Mouse (Mus musculus) embryonic facial prominence, embryonic 11.5 days (tissue): ENCODE data around the gene Itch. TPM values are rescaled to one million over a fixed set of nuclear protein-coding genes. Genes with fewer than 3 reads are reported as not detected.

Source experiments
- ATAC-seq: fragments of 200-750 bp; cut with Nextera tagmentation; replicated peaks from 2 replicates; pipeline ENCODE4 v1.8.0; 2017; ENCODE audit warnings: low read depth; ENCODE audit not compliant: insufficient number of reproducible peaks, low FRiP score, low TSS enrichment
- DNase-seq: peaks from one replicate; pipeline ENCODE4 v3.0.0-alpha.2; 2015; ENCODE audit warnings: low spot score
- H3K27ac ChIP-seq: fragments of 300-500 bp; sonication (generic); replicated peaks from 2 replicates; pipeline ENCODE4 v1.5.1; 2014; ENCODE audit warnings: mild to moderate bottlenecking, low read depth, low read length, control low read depth
- H3K27me3 ChIP-seq: fragments of 300-500 bp; sonication (generic); 2 replicates; pipeline ENCODE4 v1.6.1; 2014; ENCODE audit warnings: mild to moderate bottlenecking, low read length, moderate library complexity, mixed read lengths; ENCODE audit not compliant: control insufficient read depth, insufficient read depth
- H3K36me3 ChIP-seq: fragments of 300-500 bp; sonication (generic); replicated peaks from 2 replicates; pipeline ENCODE4 v1.6.1; 2014; ENCODE audit warnings: low read depth, mild to moderate bottlenecking, low read length, moderate library complexity, mixed read lengths; ENCODE audit not compliant: control insufficient read depth, insufficient read depth
- H3K4me1 ChIP-seq: fragments of 300-500 bp; sonication (generic); 2 replicates; pipeline ENCODE4 v1.6.1; 2014; ENCODE audit warnings: low read length, mixed read lengths; ENCODE audit not compliant: control insufficient read depth, insufficient read depth
- H3K4me2 ChIP-seq: fragments of 300-500 bp; sonication (generic); 2 replicates; pipeline ENCODE4 v1.6.1; 2014; ENCODE audit warnings: low read depth, mild to moderate bottlenecking, control low read depth, low read length, moderate library complexity
- H3K4me3 ChIP-seq: fragments of 300-500 bp; sonication (generic); 2 replicates; pipeline ENCODE4 v1.5.1; 2014; ENCODE audit warnings: low read depth, low read length, control low read depth
- H3K9ac ChIP-seq: fragments of 300-500 bp; sonication (generic); replicated peaks from 2 replicates; pipeline ENCODE4 v1.6.1; 2014; ENCODE audit warnings: mild to moderate bottlenecking, control low read depth, low read length
- H3K9me3 ChIP-seq: fragments of 300-500 bp; sonication (generic); replicated peaks from 2 replicates; pipeline ENCODE4 v1.6.1; 2016; ENCODE audit warnings: mild to moderate bottlenecking, low read length, inconsistent platforms, mixed read lengths; ENCODE audit not compliant: control insufficient read depth
- WGBS: fragments of 180-500 bp; shearing (Covaris S2); extraction: QIAGEN DNeasy Blood & Tissue Kit; methylation state at CpG from one replicate; pipeline ENCODE4 v1.1.7; 2014; 5-methylcytosine and 5-hydroxymethylcytosine counted together
- polyA plus RNA-seq: library from polyadenylated mRNA; unstranded; fragments of >200 nt; fragmentation: Nextera tagmentation; extraction: Ambion mirVana; gene quantifications from 2 replicates; pipeline ENCODE4 v1.2.1, GENCODE M21; 2014

Gene Itch
- 51.1 and 55.7 TPM in 2 replicates for polyA plus RNA-seq

- DNase-seq = peak; percentile 96
- Histone ChIP-seq H3K4me2 (peak within 1 kb of the TSS; percentile 54), H3K27ac (peak within 1 kb of the TSS; percentile 72), H3K36me3 (peaks cover 3% of the 10 kb centered on the region; the same call in 1 of the 2 replicates), H3K27me3 (no peaks in the 10 kb centered on the region), H3K9ac (peak within 1 kb of the TSS; percentile 94), H3K9me3 (no peaks in the 10 kb centered on the region), H3K4me3 (peak within 1 kb of the TSS; percentile 91), H3K4me1 (no peaks in the 10 kb centered on the region)
- peak; percentile 96 for ATAC-seq
- 3% methylated on average over 48 of the region's 65 CpGs for WGBS
Observed at GRCm38 (mm10) chr2:155133011-155133976, at the start of gene Itch. Itch (plus strand) TSS chr2:155133509.

GRCm38 (mm10) chr2:155084546-155084945 lies 48.8 kb upstream of the Itch start:
- no peak for DNase-seq
- H3K4me3 ChIP-seq = no peak overlapping the region
- 80% methylated on average over 5 of the region's 5 CpGs for WGBS

GRCm38 (mm10) chr2:155086328-155086727 lies 47.0 kb upstream of the Itch start:
- ATAC-seq = no peak
- WGBS = 85% methylated on average over 5 of the region's 5 CpGs
- Histone ChIP-seq H3K4me3 (no peak overlapping the region), H3K27me3 (no peaks in the 10 kb centered on the region), H3K4me2 (no peak overlapping the region), H3K9ac (no peak overlapping the region), H3K9me3 (no peaks in the 10 kb centered on the region), H3K4me1 (no peaks in the 10 kb centered on the region), H3K27ac (no peak overlapping the region), H3K36me3 (no peaks in the 10 kb centered on the region)
- DNase-seq = no peak

More at GRCm38 (mm10) chr2:155084546-155084945, 48.8 kb upstream of the Itch start:
- no peak overlapping the region for H3K9ac ChIP-seq
- no peak overlapping the region for H3K4me2 ChIP-seq
- no peaks in the 10 kb centered on the region for H3K36me3 ChIP-seq
- no peaks in the 10 kb centered on the region for H3K4me1 ChIP-seq
- no peak overlapping the region for H3K27ac ChIP-seq
- ATAC-seq = no peak
- H3K27me3 ChIP-seq = no peaks in the 10 kb centered on the region
- no peaks in the 10 kb centered on the region for H3K9me3 ChIP-seq

GRCm38 (mm10) chr2:155088264-155088663 lies 45.0 kb upstream of the Itch start:
- H3K9me3 ChIP-seq = no peaks in the 10 kb centered on the region
- no peak overlapping the region for H3K4me3 ChIP-seq
- H3K27ac ChIP-seq = no peak overlapping the region
- no peaks in the 10 kb centered on the region for H3K27me3 ChIP-seq
- DNase-seq (no peak), ATAC-seq (no peak)
- 84% methylated on average over 6 of the region's 6 CpGs for WGBS
- H3K9ac ChIP-seq = no peak overlapping the region
- no peak overlapping the region for H3K4me2 ChIP-seq
- H3K4me1 ChIP-seq = no peaks in the 10 kb centered on the region
- H3K36me3 ChIP-seq = no peaks in the 10 kb centered on the region

- DNase-seq (no peak), ATAC-seq (no peak)
- Histone ChIP-seq H3K4me1 (no peaks in the 10 kb centered on the region), H3K4me3 (no peak overlapping the region), H3K9ac (no peak overlapping the region), H3K9me3 (no peaks in the 10 kb centered on the region), H3K4me2 (no peak overlapping the region), H3K36me3 (no peaks in the 10 kb centered on the region), H3K27me3 (no peaks in the 10 kb centered on the region), H3K27ac (no peak overlapping the region)
- WGBS = 75% methylated on average over 13 of the region's 13 CpGs
Observed at GRCm38 (mm10) chr2:155090909-155091742, 42.2 kb upstream of the Itch start.

- Histone ChIP-seq H3K27ac (no peak overlapping the region), H3K36me3 (no peaks in the 10 kb centered on the region), H3K4me2 (no peak overlapping the region), H3K4me1 (no peaks in the 10 kb centered on the region), H3K27me3 (no peaks in the 10 kb centered on the region), H3K9ac (no peak overlapping the region), H3K9me3 (no peaks in the 10 kb centered on the region), H3K4me3 (no peak overlapping the region)
- DNase-seq (no peak), ATAC-seq (no peak)
- WGBS = 78% methylated on average over 3 of the region's 3 CpGs
Observed at GRCm38 (mm10) chr2:155091743-155092075, 41.6 kb upstream of the Itch start.

GRCm38 (mm10) chr2:155093418-155093817 lies 39.9 kb upstream of the Itch start:
- ATAC-seq (no peak), DNase-seq (no peak)
- no peaks in the 10 kb centered on the region for H3K27me3 ChIP-seq
- H3K27ac ChIP-seq = no peak overlapping the region
- no peak overlapping the region for H3K9ac ChIP-seq
- no peaks in the 10 kb centered on the region for H3K4me1 ChIP-seq
- WGBS = 29% methylated on average over 4 of the region's 4 CpGs
- H3K4me2 ChIP-seq = no peak overlapping the region
- H3K36me3 ChIP-seq = no peaks in the 10 kb centered on the region
- H3K4me3 ChIP-seq = no peak overlapping the region
- H3K9me3 ChIP-seq = no peaks in the 10 kb centered on the region
